Mouse (Mus musculus): ENCODE measurements around the gene Orm3.
A peak's percentile ranks its signal among the peaks of the same experiment; 100 is the strongest.

GRCm38 (mm10) chr4:63408247-63408646, 52.3 kb downstream of the Orm3 start:
- TF ChIP-seq MYOG (IDR thresholded peaks at IDR 0.05; ENCODE audit: control insufficient read depth in 1 of 3, insufficient read depth in 1 of 3, insufficient read length in 2 of 3, low read depth in 2 of 3), result peak in 1 of 3 experiments; percentile 20
- no peak for TF ChIP-seq MYOD1 (IDR thresholded peaks at IDR 0.05; ENCODE audit: control insufficient read depth in 1 of 3, insufficient read length in 2 of 3, low read depth in 2 of 3)
- TF ChIP-seq E2F4 (IDR thresholded peaks at IDR 0.05; ENCODE audit: insufficient read depth), result no peak
- TF ChIP-seq POLR2A (IDR thresholded peaks at IDR 0.05; ENCODE audit: insufficient read length, low read depth), result no peak
- TF ChIP-seq TCF3 (IDR thresholded peaks at IDR 0.05; ENCODE audit: insufficient read length, low read depth), result no peak
- no peak for TF ChIP-seq POLR2AphosphoS2 (IDR thresholded peaks at IDR 0.05; ENCODE audit: insufficient read length, low read depth)
- no peak for TF ChIP-seq SRF (IDR thresholded peaks at IDR 0.05; ENCODE audit: control insufficient read depth, insufficient read length, low read depth)
- no peak for TF ChIP-seq MAX (IDR thresholded peaks at IDR 0.05; ENCODE audit: low read depth)
- no peak for TF ChIP-seq USF1 (IDR thresholded peaks at IDR 0.05; ENCODE audit: low read depth)
- no peak for TF ChIP-seq REST (IDR thresholded peaks at IDR 0.05; ENCODE audit: insufficient read depth, insufficient read length)
- TF ChIP-seq CEBPB (IDR thresholded peaks at IDR 0.05; ENCODE audit: insufficient read depth, poor library complexity, severe bottlenecking), result no peak
